Mouse (Mus musculus) layer of hippocampus, postnatal 14 days (tissue): ENCODE data around the gene Ccnq. TPM values are rescaled to one million over a fixed set of nuclear protein-coding genes. Genes with fewer than 3 reads are reported as not detected.

Experiments
- DNase-seq, 2 experiments: peaks; one replicate each; pipeline ENCODE4 v3.0.0; 2021 to 2022; ENCODE audit warnings: low spot score in 2 of 2, mixed read lengths in 1 of 2
- long read RNA-seq, 2 experiments: library from polyadenylated mRNA; stranded (forward); transcript quantifications; one replicate each; pipeline ENCODE4 v2.0.0; 2021
- total RNA-seq, 2 experiments: library from RNA; stranded (reverse); gene quantifications; 2 replicates each; pipeline ENCODE4 v1.2.3; 2021

The Ccnq gene
- total RNA-seq, result 10 to 100 TPM; 17.4 to 18.4 TPM
- long read RNA-seq, experiment 1, transcript Ccnq-201 (1 exons, 1,224 nt), result major isoform, 21 of 21 reads
- long read RNA-seq, experiment 1, partial matches to known transcripts, result 0 of 21 reads
- long read RNA-seq, experiment 1, other reads (novel, unspliced or antisense), result 0 of 21 reads
- long read RNA-seq, experiment 2, transcript Ccnq-201 (1 exons, 1,224 nt), result major isoform, 27 of 27 reads
- long read RNA-seq, experiment 2, partial matches to known transcripts, result 0 of 27 reads
- long read RNA-seq, experiment 2, other reads (novel, unspliced or antisense), result 0 of 27 reads

GRCm38 (mm10) chr11:78750885-78751842 is at the start of gene Ccnq:
TSS of gene Ccnq (minus strand) at chr11:78751729.
- DNase-seq, result peak; percentile 51 to 67

- no peak for DNase-seq
Observed at GRCm38 (mm10) chr11:78801094-78801493, 49.6 kb upstream of the Ccnq start.

- DNase-seq, result no peak
Observed at GRCm38 (mm10) chr11:78796072-78796729, 44.7 kb upstream of the Ccnq start.

GRCm38 (mm10) chr11:78793116-78793515 is 41.6 kb upstream of the Ccnq start:
- no peak for DNase-seq

- DNase-seq, result no peak
Observed at GRCm38 (mm10) chr11:78792465-78792864, 40.9 kb upstream of the Ccnq start.

GRCm38 (mm10) chr11:78792055-78792454 is 40.5 kb upstream of the Ccnq start:
- DNase-seq, result no peak

- peak; percentile 28 to 63 for DNase-seq
Observed at GRCm38 (mm10) chr11:78791582-78791981, 40.1 kb upstream of the Ccnq start.

GRCm38 (mm10) chr11:78789370-78790060 is 38.0 kb upstream of the Ccnq start:
- DNase-seq, result no peak

- DNase-seq, result no peak
Observed at GRCm38 (mm10) chr11:78786013-78786431, 34.5 kb upstream of the Ccnq start.

- no peak for DNase-seq
Observed at GRCm38 (mm10) chr11:78782791-78783347, 31.3 kb upstream of the Ccnq start.

GRCm38 (mm10) chr11:78782326-78782725 is 30.8 kb upstream of the Ccnq start:
- no peak for DNase-seq

- no peak for DNase-seq
Observed at GRCm38 (mm10) chr11:78780571-78780970, 29.0 kb upstream of the Ccnq start.

- DNase-seq, result no peak
Observed at GRCm38 (mm10) chr11:78780002-78780401, 28.5 kb upstream of the Ccnq start.

- DNase-seq, result no peak
Observed at GRCm38 (mm10) chr11:78777851-78778680, 26.5 kb upstream of the Ccnq start.

- peak in 1 of 2 experiments; percentile 19 for DNase-seq
Observed at GRCm38 (mm10) chr11:78771751-78772283, 20.3 kb upstream of the Ccnq start.

GRCm38 (mm10) chr11:78770436-78770835 is 18.9 kb upstream of the Ccnq start:
- no peak for DNase-seq

GRCm38 (mm10) chr11:78768778-78769177 is 17.2 kb upstream of the Ccnq start:
- DNase-seq, result no peak

- DNase-seq, result no peak
Observed at GRCm38 (mm10) chr11:78766069-78766830, 14.7 kb upstream of the Ccnq start.

- no peak for DNase-seq
Observed at GRCm38 (mm10) chr11:78764820-78765219, 13.3 kb upstream of the Ccnq start.
